Mouse (Mus musculus) liver, embryonic 11.5 days (tissue): ENCODE results near the gene Mapk3. TPM values are rescaled to one million over a fixed set of nuclear protein-coding genes. Genes with fewer than 3 reads are reported as not detected.
A peak's percentile ranks its signal among the peaks of the same experiment; 100 is the strongest.

Source experiments
- ATAC-seq: fragments of 200-750 bp; cut with Nextera tagmentation; replicated peaks from 2 replicates; pipeline ENCODE4 v1.8.0; 2017; ENCODE audit warnings: moderate number of reproducible peaks, mild to moderate bottlenecking, moderate TSS enrichment, moderate library complexity; ENCODE audit not compliant: low FRiP score
- DNase-seq: peaks from one replicate; pipeline ENCODE4 v3.0.0-alpha.2; 2017; ENCODE audit warnings: low spot score
- H3K27ac ChIP-seq: fragments of 300-500 bp; sonication (generic); 2 replicates; pipeline ENCODE4 v1.5.1; 2014; ENCODE audit warnings: mild to moderate bottlenecking, low read depth, low read length, control low read depth
- H3K27me3 ChIP-seq: fragments of 300-500 bp; sonication (generic); replicated peaks from 2 replicates; pipeline ENCODE4 v1.6.1; 2014; ENCODE audit warnings: low read length, mixed read lengths; ENCODE audit not compliant: control insufficient read depth, insufficient read depth
- H3K36me3 ChIP-seq: fragments of 300-500 bp; sonication (generic); 2 replicates; pipeline ENCODE4 v1.6.1; 2014; ENCODE audit warnings: mild to moderate bottlenecking, low read length, moderate library complexity, mixed read lengths; ENCODE audit not compliant: control insufficient read depth, insufficient read depth
- H3K4me1 ChIP-seq: fragments of 300-500 bp; sonication (generic); replicated peaks from 2 replicates; pipeline ENCODE4 v1.6.1; 2014; ENCODE audit warnings: low read length, mixed read lengths; ENCODE audit not compliant: control insufficient read depth, insufficient read depth
- H3K4me2 ChIP-seq: fragments of 300-500 bp; sonication (generic); 2 replicates; pipeline ENCODE4 v1.6.1; 2014; ENCODE audit warnings: mild to moderate bottlenecking, control low read depth, moderate library complexity
- H3K4me3 ChIP-seq: fragments of 300-500 bp; sonication (generic); 2 replicates; pipeline ENCODE4 v1.5.1; 2014; ENCODE audit warnings: low read depth, low read length, control low read depth
- H3K9ac ChIP-seq: fragments of 300-500 bp; sonication (generic); 2 replicates; pipeline ENCODE4 v1.6.1; 2014; ENCODE audit warnings: low read depth, low read length, control low read depth
- H3K9me3 ChIP-seq: fragments of 300-500 bp; sonication (generic); 2 replicates; pipeline ENCODE4 v1.6.1; 2016; ENCODE audit warnings: low read length, inconsistent platforms, mixed read lengths; ENCODE audit not compliant: control insufficient read depth
- whole genome bisulfite sequencing: fragments of 180-500 bp; shearing (Covaris S2); extraction: QIAGEN DNeasy Blood & Tissue Kit; methylation state at CpG from one replicate; pipeline ENCODE4 v1.1.7; 2014; 5-methylcytosine and 5-hydroxymethylcytosine counted together
- polyA plus RNA-seq: library from polyadenylated mRNA; unstranded; fragments of >200 nt; fragmentation: Nextera tagmentation; extraction: Ambion mirVana; gene quantifications from 2 replicates; pipeline ENCODE4 v1.2.1, GENCODE M21; 2014

Mapk3 gene
- polyA plus RNA-seq, 1 experiment from 2014 or later, result 39.3 TPM

DNA sequence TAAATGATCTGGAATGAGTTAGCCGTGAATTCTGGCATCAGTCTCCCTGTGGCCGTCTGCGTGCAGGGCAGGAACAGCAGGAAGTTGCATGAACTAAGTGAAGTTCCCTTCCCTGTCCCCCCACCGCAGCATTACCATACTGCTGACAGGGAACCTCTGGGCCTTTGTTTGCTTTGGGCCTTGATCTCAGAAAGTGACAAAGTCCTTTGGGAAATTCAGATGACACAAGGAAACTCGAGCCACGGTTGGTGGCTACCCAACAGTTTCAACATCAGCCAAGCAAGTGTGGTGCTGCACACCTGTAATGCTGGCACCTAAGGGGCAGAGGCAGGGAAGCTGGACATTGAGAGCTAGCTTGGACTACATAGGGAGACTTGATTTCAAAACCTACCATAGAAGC lies 12.6 kb upstream of the Mapk3 start:
- 17% methylated on average over 6 of the region's 6 CpGs for WGBS
- H3K27me3 ChIP-seq, result no peaks in the 10 kb centered on the region
- no peak overlapping the region for H3K4me3 ChIP-seq
- no peak overlapping the region for H3K9ac ChIP-seq
- no peak for DNase-seq
- 0 out of 2 replicates have a peak, but pooled peaks cover 2% of the 10 kb centered on the region for H3K4me1 ChIP-seq
- H3K36me3 ChIP-seq, result no peaks in the 10 kb centered on the region
- peak overlapping the region; percentile 41 for H3K4me2 ChIP-seq
- no peaks in the 10 kb centered on the region for H3K9me3 ChIP-seq
- peak; percentile 43 for ATAC-seq
- peak overlapping the region; percentile 70; the same call in 1 of the 2 replicates for H3K27ac ChIP-seq

DNA sequence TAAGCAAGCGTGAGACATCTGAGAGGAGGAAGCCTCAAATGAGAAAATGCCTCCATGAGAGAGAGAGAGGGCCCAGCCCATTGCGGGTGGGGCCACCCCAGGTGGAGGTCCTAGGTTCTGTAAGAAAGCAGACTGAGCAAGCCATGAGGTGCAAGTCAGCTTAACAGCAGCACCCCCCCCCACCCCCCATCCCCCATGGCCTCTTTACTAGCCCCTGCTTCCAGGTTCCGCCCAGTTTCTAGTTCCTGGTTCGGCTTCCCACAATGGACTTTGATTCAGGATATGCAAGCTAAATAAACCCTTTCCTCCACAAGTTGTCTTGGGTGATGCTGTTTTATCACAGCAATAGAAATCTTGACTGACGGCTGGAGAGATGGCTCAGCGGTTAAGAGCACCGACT lies 10.6 kb upstream of the Mapk3 start:
- H3K36me3 ChIP-seq, result no peaks in the 10 kb centered on the region
- DNase-seq (no peak), ATAC-seq (no peak)
- H3K9ac ChIP-seq, result no peak overlapping the region
- H3K27ac ChIP-seq, result no peak overlapping the region
- no peaks in the 10 kb centered on the region for H3K9me3 ChIP-seq
- no peak overlapping the region for H3K4me3 ChIP-seq
- no peak overlapping the region for H3K4me2 ChIP-seq
- 0 out of 2 replicates have a peak, but pooled peaks cover 2% of the 10 kb centered on the region for H3K4me1 ChIP-seq
- WGBS, result 72% methylated on average over 7 of the region's 7 CpGs
- H3K27me3 ChIP-seq, result no peaks in the 10 kb centered on the region

DNA sequence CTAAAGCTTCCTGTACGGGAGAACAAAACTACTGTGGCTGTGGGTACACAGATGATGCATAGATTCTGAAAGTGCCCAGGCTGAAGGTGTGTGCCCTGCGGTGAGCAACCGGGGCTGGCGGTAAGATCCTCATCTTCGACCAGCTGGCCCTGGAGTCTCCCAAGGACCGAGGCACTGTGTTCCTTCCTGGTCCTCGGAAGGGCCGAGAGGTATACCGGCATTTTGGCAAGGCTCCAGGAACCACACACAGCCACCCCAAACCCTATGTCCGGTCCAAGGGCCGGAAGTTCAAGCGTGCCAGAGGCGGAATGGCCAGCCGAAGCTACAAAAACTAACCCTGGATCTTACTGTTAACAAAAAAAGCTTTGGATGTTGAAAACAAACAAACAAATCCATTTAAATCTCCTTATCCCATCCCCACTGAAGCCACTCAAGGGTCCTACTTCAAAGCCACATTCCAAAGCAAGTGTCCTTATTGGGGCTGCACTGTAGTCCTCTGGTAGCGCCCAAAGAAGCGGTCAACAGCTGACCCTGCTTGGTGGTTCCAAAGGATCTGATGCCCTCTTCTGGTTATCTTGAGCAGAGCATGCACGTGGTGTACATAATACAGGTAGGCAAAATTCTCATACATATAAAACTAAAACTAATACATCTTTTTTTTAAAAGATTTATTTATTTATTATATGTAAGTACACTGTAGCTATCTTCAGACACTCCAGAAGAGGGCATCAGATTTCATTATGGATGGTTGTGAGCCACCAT lies 9.6 kb upstream of the Mapk3 start:
- Histone ChIP-seq H3K4me2 (no peak overlapping the region), H3K36me3 (no peaks in the 10 kb centered on the region), H3K9me3 (no peaks in the 10 kb centered on the region), H3K27me3 (no peaks in the 10 kb centered on the region), H3K4me1 (0 out of 2 replicates have a peak, but pooled peaks cover 2% of the 10 kb centered on the region), H3K4me3 (no peak overlapping the region), H3K9ac (no peak overlapping the region), H3K27ac (no peak overlapping the region)
- WGBS, result 92% methylated on average over 17 of the region's 17 CpGs
- DNase-seq (no peak), ATAC-seq (no peak)

DNA sequence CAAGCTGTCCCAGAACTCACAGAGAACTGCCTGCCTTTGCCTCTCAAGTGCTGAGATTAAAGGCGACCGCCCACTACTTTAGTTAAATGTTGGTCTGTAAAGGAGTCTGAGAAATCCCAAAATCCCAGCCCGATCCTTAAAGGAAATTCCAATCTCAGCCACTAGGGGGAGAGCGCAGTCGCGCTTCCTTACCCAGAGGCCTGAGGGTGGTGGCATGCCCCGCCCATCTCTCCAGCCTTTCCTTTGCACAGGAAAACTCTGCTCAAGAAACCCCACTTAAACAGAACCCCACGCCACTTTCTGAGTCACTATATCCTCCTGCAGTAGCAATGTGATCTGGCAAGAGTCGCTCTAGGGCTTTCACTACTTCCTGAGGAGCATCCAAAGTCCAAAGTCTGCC lies 4.5 kb upstream of the Mapk3 start:
- Histone ChIP-seq H3K9ac (no peak overlapping the region), H3K36me3 (no peaks in the 10 kb centered on the region), H3K4me2 (peak overlapping the region; percentile 16), H3K4me1 (peaks cover 3% of the 10 kb centered on the region; the same call in 1 of the 2 replicates), H3K27me3 (no peaks in the 10 kb centered on the region), H3K4me3 (no peak overlapping the region), H3K27ac (no peak overlapping the region), H3K9me3 (no peaks in the 10 kb centered on the region)
- DNase-seq (peak; percentile 75), ATAC-seq (peak; percentile 54; the same call in 1 of the 2 replicates)
- WGBS, result under 1% methylated on average over 9 of the region's 9 CpGs

DNA sequence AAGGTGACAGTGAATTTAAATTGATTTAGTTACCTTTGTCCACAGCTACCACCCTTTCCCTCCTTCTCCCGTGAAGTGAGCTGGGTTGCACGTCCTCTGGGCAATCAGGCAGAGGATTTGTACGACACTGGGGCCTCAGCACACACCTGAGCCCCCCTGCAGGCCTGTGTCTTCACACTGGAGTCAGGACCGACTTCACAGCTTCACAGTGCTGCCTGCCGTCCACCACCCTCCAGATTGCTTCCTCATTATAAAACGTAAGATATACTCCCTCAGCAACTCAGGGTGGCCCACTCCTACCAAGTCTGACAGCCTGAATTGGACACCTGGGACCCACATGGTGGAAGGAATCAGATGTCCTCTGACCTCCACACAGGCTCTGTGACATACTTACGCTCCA lies 862 bp upstream of the Mapk3 start:
- peaks cover 32% of the 10 kb centered on the region for H3K4me1 ChIP-seq
- 0 out of 2 replicates have a peak overlapping the region, but pooled peaks have one; percentile 18 for H3K9ac ChIP-seq
- H3K27ac ChIP-seq, result no peak overlapping the region
- no peak for ATAC-seq
- H3K36me3 ChIP-seq, result no peaks in the 10 kb centered on the region
- DNase-seq, result no peak
- no peaks in the 10 kb centered on the region for H3K27me3 ChIP-seq
- H3K9me3 ChIP-seq, result no peaks in the 10 kb centered on the region
- no peak overlapping the region for H3K4me2 ChIP-seq
- 69% methylated on average over 7 of the region's 7 CpGs for WGBS
- no peak overlapping the region for H3K4me3 ChIP-seq

DNA sequence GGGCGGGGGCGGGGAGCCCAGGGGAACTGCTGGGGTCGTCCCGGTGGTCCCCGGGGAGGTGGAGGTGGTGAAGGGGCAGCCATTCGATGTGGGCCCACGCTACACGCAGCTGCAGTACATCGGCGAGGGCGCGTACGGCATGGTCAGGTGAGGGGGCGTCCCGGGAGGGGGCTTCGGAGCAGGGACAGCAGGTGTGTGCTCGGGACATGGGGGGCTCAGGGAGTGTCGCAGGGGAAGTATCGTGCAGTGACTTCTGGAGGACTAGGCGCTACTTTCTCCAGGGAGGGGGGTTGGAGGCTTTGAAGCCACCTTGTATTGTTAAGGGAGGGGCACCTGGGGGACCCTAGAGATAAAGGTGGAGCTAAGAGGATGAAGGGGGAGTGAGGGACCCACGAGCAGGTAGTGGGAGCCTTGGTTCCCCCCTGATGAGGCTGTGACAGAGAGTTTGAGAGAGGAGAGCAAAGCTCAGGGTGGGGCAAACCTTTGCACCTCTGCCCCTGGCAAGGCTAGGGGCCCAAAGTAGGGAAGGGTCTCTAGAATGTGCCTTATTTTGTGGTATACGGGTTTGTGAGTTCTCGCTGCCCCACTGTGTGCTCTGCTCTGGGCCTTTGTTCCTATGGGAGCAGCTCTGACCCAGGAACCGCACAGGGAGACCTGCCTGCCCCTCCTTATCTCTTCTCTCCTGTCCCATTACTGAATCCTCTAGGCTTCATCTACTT lies 430 bp downstream of the Mapk3 start:
- Histone ChIP-seq H3K9ac (peak overlapping the region; percentile 92), H3K4me3 (peak overlapping the region; percentile 79), H3K4me2 (peak overlapping the region; percentile 97), H3K27ac (peak overlapping the region; percentile 86), H3K27me3 (no peaks in the 10 kb centered on the region), H3K4me1 (peaks cover 32% of the 10 kb centered on the region), H3K9me3 (no peaks in the 10 kb centered on the region), H3K36me3 (peaks cover 9% of the 10 kb centered on the region; the same call in 1 of the 2 replicates)
- DNase-seq (no peak), ATAC-seq (peak; percentile 30)
- 2% methylated on average over 22 of the region's 24 CpGs for WGBS

DNA sequence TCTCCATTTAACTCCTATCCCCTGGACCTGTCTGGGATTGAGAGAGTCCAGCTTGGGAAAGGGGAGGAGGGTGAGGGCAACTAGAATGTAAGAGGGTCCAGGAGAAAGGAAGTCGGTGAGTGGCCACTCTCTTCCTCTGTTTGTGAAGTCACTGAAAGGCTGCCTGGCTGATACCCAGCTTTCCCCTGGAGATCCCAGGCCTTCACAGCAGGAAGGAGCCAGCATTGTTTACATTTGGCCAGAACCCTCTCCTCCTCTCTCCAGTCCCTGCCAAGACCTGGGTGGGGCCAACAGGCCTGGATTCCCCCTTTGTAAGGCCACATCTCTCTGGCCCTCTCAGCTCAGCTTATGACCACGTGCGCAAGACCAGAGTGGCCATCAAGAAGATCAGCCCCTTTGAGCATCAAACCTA lies 996 bp downstream of the Mapk3 start:
- DNase-seq (no peak), ATAC-seq (peak; percentile 4; the same call in 1 of the 2 replicates)
- peaks cover 12% of the 10 kb centered on the region; the same call in 1 of the 2 replicates for H3K36me3 ChIP-seq
- WGBS, result 32% methylated on average over 3 of the region's 3 CpGs
- peak overlapping the region; percentile 92 for H3K9ac ChIP-seq
- H3K27me3 ChIP-seq, result no peaks in the 10 kb centered on the region
- H3K9me3 ChIP-seq, result no peaks in the 10 kb centered on the region
- H3K4me2 ChIP-seq, result peak overlapping the region; percentile 97
- peaks cover 34% of the 10 kb centered on the region for H3K4me1 ChIP-seq
- peak overlapping the region; percentile 79 for H3K4me3 ChIP-seq
- H3K27ac ChIP-seq, result peak overlapping the region; percentile 86; the same call in 1 of the 2 replicates

DNA sequence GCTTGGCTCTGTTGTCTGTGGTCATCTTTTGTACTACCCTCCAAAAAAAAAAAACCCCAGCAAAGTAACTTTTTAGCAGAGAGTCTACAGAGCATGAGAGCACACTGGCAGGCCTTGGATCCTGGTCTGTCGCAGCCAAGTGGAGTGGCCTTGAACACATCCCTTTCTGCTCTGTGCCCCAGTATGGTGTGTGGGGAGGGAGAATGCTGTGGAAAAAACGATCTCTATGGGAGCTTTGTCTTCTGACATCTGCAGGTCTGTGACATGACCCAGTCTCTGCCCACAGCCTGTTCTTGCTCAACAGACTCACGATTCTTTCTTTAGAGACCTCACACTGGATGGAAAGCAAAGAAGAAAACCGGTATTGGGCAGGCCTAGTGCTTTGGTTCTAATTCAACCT lies 1.6 kb downstream of the Mapk3 start:
- DNase-seq (no peak), ATAC-seq (no peak)
- peak overlapping the region; percentile 97 for H3K4me2 ChIP-seq
- H3K9me3 ChIP-seq, result no peaks in the 10 kb centered on the region
- WGBS, result 59% methylated on average over 4 of the region's 4 CpGs
- peaks cover 15% of the 10 kb centered on the region; the same call in 1 of the 2 replicates for H3K36me3 ChIP-seq
- H3K4me3 ChIP-seq, result peak overlapping the region; percentile 79
- H3K4me1 ChIP-seq, result peaks cover 38% of the 10 kb centered on the region
- H3K9ac ChIP-seq, result 0 out of 2 replicates have a peak overlapping the region, but pooled peaks have one; percentile 2
- H3K27ac ChIP-seq, result peak overlapping the region; percentile 86
- H3K27me3 ChIP-seq, result no peaks in the 10 kb centered on the region
